Mouse (Mus musculus) neural tube, embryonic 15.5 days (tissue): ENCODE measurements around the gene Tymp. TPM values are rescaled to one million over a fixed set of nuclear protein-coding genes. Genes with fewer than 3 reads are reported as not detected.
A peak's percentile ranks its signal among the peaks of the same experiment; 100 is the strongest.

Experiments used
- ATAC-seq: fragments of 200-750 bp; cut with Nextera tagmentation; 2 replicates; pipeline ENCODE4 v1.8.0; 2017; ENCODE audit warnings: mild to moderate bottlenecking, moderate TSS enrichment, moderate library complexity; ENCODE audit not compliant: low FRiP score
- H3K27ac ChIP-seq: fragments of 300-500 bp; sonication (generic); replicated peaks from 2 replicates; pipeline ENCODE4 v1.5.1; 2015; ENCODE audit warnings: mild to moderate bottlenecking, inconsistent platforms
- H3K27me3 ChIP-seq: fragments of 300-500 bp; sonication (generic); replicated peaks from 2 replicates; pipeline ENCODE4 v1.6.1; 2015; ENCODE audit warnings: inconsistent platforms
- H3K36me3 ChIP-seq: fragments of 300-500 bp; sonication (generic); 2 replicates; pipeline ENCODE4 v1.6.1; 2015; ENCODE audit warnings: inconsistent platforms
- H3K4me1 ChIP-seq: fragments of 300-500 bp; sonication (generic); 2 replicates; pipeline ENCODE4 v1.6.1; 2015; ENCODE audit warnings: inconsistent platforms
- H3K4me2 ChIP-seq: fragments of 300-500 bp; sonication (generic); 2 replicates; pipeline ENCODE4 v1.6.1; 2015; ENCODE audit warnings: inconsistent platforms, mild to moderate bottlenecking, moderate library complexity
- H3K4me3 ChIP-seq: fragments of 300-500 bp; sonication (generic); replicated peaks from 2 replicates; pipeline ENCODE4 v1.5.1; 2015; ENCODE audit warnings: mild to moderate bottlenecking, inconsistent platforms
- H3K9ac ChIP-seq: fragments of 300-500 bp; sonication (generic); replicated peaks from 2 replicates; pipeline ENCODE4 v1.6.1; 2015; ENCODE audit warnings: mild to moderate bottlenecking, inconsistent platforms
- H3K9me3 ChIP-seq: fragments of 300-500 bp; sonication (generic); replicated peaks from 2 replicates; pipeline ENCODE4 v1.6.1; 2016; ENCODE audit warnings: inconsistent platforms
- WGBS: fragments of 180-500 bp; shearing (Covaris S2); methylation state at CpG from one replicate; pipeline ENCODE4 v1.1.7; 2015; ENCODE audit warnings: mixed read lengths; 5-methylcytosine and 5-hydroxymethylcytosine counted together
- polyA plus RNA-seq: library from polyadenylated mRNA; unstranded; fragments of >200 nt; fragmentation: Nextera tagmentation; extraction: Ambion mirVana; gene quantifications from 2 replicates; pipeline ENCODE4 v1.2.1, GENCODE M21; 2015

Tymp gene
- polyA plus RNA-seq, 1 experiment from 2014 or later, result 2.6 TPM

DNA sequence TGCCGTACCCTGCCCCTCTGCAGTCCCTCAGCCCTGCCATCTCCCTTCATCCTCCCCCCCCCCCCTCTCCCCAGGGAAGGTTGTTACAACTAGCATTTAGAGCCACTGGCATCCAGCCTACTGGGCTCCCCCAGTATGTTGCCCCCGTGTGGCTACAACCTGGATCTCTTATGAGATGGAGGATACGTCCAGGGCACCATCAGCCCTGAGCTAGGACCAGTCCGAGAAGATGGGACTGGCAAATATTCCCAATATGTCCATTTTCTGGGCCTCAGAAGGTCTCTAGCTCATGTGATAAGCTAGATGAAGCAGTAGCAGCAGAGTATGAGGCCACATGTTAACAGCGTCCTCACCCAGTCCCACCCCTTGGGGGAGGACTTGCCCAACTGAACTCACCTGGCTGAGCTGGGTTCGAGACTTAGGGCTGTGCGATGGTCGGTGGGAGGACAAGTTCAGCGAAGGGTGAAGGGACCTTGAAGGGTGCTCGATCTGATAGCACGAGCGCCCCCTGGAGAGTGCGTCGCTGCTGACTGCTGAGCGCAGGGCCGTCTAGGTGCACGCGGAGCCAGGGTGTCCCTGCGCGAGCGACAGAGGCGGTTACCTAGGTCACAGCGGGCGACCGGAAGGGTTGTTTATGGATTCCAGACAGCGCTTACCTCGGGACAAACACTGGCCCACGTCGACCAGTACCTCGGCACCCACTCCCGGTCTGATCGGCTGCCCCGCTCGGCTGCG is 3.6 kb downstream of the Tymp start:
- H3K36me3 ChIP-seq, result peaks cover 45% of the 10 kb centered on the region
- H3K27me3 ChIP-seq, result peaks cover 25% of the 10 kb centered on the region
- peaks cover 23% of the 10 kb centered on the region for H3K4me1 ChIP-seq
- ATAC-seq, result peak; percentile 86
- H3K4me2 ChIP-seq, result peak overlapping the region; percentile 75
- peak overlapping the region; percentile 96 for H3K27ac ChIP-seq
- H3K9ac ChIP-seq, result peak overlapping the region; percentile 92
- peak overlapping the region; percentile 80 for H3K4me3 ChIP-seq
- 1% methylated on average over 35 of the region's 35 CpGs for WGBS
- no peaks in the 10 kb centered on the region for H3K9me3 ChIP-seq

DNA sequence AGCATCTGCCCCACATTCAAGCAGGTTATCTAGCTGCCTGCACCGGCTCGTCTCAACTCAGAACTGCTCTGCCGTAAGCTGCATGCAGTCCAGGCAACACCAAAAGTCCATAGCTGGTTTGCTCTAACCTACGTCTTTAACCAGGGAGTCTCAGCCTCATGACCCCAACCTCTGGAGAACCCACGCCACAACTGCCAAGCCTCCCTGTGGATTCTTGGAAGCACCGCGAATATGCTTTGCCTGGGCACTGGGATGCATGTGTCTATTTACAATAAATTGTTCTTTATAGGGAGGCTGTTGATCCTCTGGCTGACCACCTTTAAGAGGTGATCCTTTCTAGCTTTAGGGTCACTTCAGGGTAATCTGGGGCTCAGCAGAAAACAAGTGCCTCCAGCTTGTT is 4.3 kb downstream of the Tymp start:
- peak overlapping the region; percentile 80 for H3K4me3 ChIP-seq
- no peaks in the 10 kb centered on the region for H3K9me3 ChIP-seq
- 89% methylated on average over 7 of the region's 7 CpGs for WGBS
- H3K4me2 ChIP-seq, result peak overlapping the region; percentile 75
- no peak for ATAC-seq
- peaks cover 18% of the 10 kb centered on the region for H3K27me3 ChIP-seq
- H3K27ac ChIP-seq, result no peak overlapping the region
- H3K36me3 ChIP-seq, result peaks cover 52% of the 10 kb centered on the region
- no peak overlapping the region for H3K9ac ChIP-seq
- H3K4me1 ChIP-seq, result peaks cover 20% of the 10 kb centered on the region

DNA sequence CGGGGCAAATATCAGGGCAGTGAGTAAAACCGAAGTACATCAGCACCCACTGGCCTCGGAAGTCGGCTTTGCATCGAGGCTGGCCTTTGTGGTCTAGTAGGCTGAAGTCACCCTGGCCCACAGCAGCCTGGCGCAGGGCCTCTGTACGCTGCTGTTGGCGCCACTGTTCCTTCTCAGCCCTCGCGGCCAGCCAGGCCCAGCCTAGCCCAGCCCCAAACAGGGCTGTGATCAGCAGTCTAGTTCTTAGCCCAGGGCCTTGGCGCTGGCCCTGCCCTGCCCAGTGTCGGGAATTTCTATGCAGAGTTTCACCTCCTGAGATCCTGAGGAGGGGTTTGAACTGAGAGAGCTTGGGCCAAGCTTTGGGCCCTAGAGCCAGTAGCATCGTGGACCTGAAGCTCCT is 4.8 kb downstream of the Tymp start:
- Histone ChIP-seq H3K36me3 (peaks cover 57% of the 10 kb centered on the region), H3K27me3 (peaks cover 13% of the 10 kb centered on the region), H3K27ac (no peak overlapping the region), H3K4me3 (no peak overlapping the region), H3K4me1 (peaks cover 20% of the 10 kb centered on the region), H3K9ac (no peak overlapping the region), H3K9me3 (no peaks in the 10 kb centered on the region), H3K4me2 (no peak overlapping the region)
- no peak for ATAC-seq
- 92% methylated on average over 13 of the region's 13 CpGs for WGBS

DNA sequence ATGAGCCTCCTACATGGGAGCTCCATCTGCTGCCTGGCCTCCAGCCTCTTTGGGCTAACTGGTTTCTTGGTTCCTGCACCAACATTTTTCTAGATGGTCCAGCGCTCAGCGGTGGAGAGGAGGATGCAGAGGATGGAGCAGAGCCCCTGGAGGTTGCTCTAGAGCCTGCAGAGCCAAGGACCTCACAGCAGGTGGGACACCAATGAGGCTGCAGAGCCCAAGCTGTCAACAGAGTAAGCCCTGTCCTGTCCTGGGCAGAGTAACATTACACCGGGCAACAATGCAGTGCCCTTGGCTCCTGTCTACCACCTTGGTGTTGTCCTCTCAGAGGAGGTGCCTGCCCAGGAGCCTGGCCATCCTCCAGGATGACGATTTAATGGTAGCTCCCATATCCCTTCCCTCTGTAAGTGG is 11.7 kb downstream of the Tymp start:
- no peak overlapping the region for H3K4me3 ChIP-seq
- peaks cover 96% of the 10 kb centered on the region for H3K36me3 ChIP-seq
- H3K27me3 ChIP-seq, result no peaks in the 10 kb centered on the region
- 95% methylated on average over 4 of the region's 4 CpGs for WGBS
- H3K4me2 ChIP-seq, result no peak overlapping the region
- H3K4me1 ChIP-seq, result no peaks in the 10 kb centered on the region
- H3K9me3 ChIP-seq, result no peaks in the 10 kb centered on the region
- no peak for ATAC-seq
- no peak overlapping the region for H3K9ac ChIP-seq
- H3K27ac ChIP-seq, result no peak overlapping the region

DNA sequence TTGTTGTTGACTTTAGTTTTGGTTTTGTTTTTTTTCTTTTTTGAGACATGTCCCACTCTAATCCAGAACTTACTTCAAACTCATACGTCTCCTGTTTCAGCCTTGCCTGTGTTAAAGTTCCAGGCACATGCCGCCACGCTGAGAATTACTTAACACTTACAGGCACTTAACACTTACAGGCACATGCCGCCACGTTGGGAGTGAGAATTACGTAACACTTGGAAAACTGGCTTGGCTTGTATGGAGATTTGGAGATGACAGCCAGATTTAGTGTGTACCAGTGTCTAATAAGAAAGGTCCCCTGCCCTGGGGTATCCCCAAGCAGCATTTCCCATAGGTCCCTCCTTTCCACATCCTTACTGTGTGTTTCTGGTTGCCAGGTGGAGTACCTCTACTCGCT is 13.8 kb downstream of the Tymp start:
- H3K9ac ChIP-seq, result no peak overlapping the region
- H3K4me2 ChIP-seq, result no peak overlapping the region
- H3K27me3 ChIP-seq, result no peaks in the 10 kb centered on the region
- peaks cover 8% of the 10 kb centered on the region for H3K4me1 ChIP-seq
- 94% methylated on average over 7 of the region's 7 CpGs for WGBS
- H3K9me3 ChIP-seq, result no peaks in the 10 kb centered on the region
- ATAC-seq, result no peak
- no peak overlapping the region for H3K27ac ChIP-seq
- peaks cover 76% of the 10 kb centered on the region for H3K36me3 ChIP-seq
- no peak overlapping the region for H3K4me3 ChIP-seq

DNA sequence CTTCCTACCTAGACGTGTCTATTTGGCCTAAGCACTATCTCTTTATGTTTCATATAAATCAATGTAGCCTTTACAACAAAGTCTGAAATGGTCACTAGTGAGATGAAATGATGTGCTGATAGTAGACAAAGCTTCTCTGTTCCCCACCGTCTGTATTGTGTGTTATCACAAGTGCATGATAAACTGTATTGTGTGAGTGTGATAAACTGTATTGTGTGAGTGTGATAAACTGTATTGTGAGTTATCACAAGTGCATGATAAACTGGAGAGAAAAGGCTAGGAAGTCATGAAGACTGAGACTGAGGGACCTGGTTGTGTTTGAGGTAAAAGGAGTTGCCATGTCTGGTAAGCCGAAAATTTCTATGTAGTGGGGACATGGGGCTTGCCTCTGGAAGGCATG is 18.1 kb downstream of the Tymp start:
- ATAC-seq, result no peak
- Histone ChIP-seq H3K27me3 (no peaks in the 10 kb centered on the region), H3K27ac (no peak overlapping the region), H3K4me2 (no peak overlapping the region), H3K9me3 (no peaks in the 10 kb centered on the region), H3K36me3 (peaks cover 33% of the 10 kb centered on the region), H3K4me3 (no peak overlapping the region), H3K4me1 (peaks cover 38% of the 10 kb centered on the region), H3K9ac (no peak overlapping the region)
- WGBS, result 86% methylated on average over 3 of the region's 3 CpGs

DNA sequence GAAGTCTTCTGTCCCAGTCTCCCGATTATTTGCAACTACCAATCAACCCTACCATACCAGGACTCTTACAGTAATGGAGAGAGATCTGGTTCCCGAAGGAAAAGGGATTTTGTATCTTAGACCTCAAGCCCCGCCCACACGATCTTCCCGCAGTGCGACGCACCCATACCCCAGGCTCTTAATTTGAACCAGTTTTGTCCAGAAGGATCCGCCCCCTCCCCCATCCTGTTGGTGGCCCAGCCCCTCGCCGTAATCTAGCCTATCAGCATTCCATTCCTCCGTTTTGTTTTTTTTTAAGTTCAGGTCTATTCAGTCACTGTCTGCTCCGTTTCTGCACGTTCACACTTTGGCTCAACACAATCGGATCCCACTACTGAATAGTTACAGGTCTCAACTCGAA is 20.5 kb downstream of the Tymp start:
- under 1% methylated on average over 15 of the region's 15 CpGs for WGBS
- peak; percentile 43 for ATAC-seq
- H3K36me3 ChIP-seq, result peaks cover 32% of the 10 kb centered on the region

DNA sequence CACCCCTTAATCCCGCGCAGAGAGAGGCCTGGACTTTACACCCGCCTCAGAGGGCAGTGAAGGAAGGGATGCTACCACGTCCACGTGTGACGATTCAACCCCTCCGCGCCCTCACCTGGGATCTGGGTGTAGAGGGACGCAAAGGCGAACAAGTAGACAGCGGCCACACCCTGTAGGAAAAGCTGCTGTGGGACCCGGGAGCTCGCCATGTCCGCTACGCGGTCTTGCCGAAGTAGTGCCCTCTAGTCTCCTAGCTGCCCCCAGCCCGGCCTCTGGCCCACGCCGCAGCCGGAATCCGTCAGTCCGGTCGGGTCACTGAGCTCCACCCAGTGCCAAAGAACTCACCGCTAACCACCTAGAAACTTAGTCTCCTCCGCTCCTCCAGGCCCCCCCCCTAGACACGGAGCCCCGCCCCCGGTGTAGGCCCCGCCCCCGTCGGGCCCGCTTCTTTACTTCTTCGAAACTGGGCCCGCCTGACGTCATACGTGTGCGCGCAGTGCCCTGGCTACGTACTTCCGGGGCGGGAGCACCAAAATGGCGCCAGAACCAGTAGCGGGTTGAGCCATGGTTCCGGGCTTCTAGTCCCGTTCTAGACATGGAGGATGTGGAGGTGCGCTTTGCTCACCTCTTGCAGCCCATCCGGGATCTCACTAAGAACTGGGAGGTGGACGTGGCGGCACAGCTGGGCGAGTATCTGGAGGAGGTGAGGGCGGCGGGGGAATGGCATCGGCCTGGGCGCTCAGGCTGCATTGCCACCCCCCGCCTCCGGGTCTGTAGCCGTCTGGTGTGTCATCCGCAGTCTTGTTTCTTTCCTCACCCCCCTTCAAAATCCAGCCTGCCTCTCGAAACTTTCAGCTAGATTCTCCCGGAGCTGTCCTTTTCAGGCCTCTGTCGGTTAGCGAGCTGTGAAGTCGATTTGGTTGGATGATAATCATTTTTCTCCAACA is 21.3 kb downstream of the Tymp start, which contains the start of the genes Lmf2 and Ncaph2:
Lmf2 (minus strand) TSS at position 419 of the 947 bp plus-strand sequence.
Ncaph2 (plus strand) TSS at position 479 of the 947 bp plus-strand sequence.
- Histone ChIP-seq H3K4me3 (peak within 1 kb of the TSS; percentile 65), H3K36me3 (peaks cover 32% of the 10 kb centered on the region), H3K9me3 (no peaks in the 10 kb centered on the region), H3K27me3 (no peaks in the 10 kb centered on the region), H3K27ac (peak within 1 kb of the TSS; percentile 88), H3K4me2 (peak within 1 kb of the TSS; percentile 86), H3K4me1 (peaks cover 38% of the 10 kb centered on the region), H3K9ac (peak within 1 kb of the TSS; percentile 76)
- peak; percentile 91 for ATAC-seq
- WGBS, result under 1% methylated on average over 63 of the region's 64 CpGs

More for the DNA sequence above, 20.5 kb downstream of the Tymp start:
- Histone ChIP-seq H3K27ac (peak overlapping the region; percentile 88), H3K4me2 (peak overlapping the region; percentile 86), H3K4me1 (peaks cover 38% of the 10 kb centered on the region), H3K27me3 (no peaks in the 10 kb centered on the region), H3K4me3 (peak overlapping the region; percentile 65), H3K9ac (peak overlapping the region; percentile 76), H3K9me3 (no peaks in the 10 kb centered on the region)

DNA sequence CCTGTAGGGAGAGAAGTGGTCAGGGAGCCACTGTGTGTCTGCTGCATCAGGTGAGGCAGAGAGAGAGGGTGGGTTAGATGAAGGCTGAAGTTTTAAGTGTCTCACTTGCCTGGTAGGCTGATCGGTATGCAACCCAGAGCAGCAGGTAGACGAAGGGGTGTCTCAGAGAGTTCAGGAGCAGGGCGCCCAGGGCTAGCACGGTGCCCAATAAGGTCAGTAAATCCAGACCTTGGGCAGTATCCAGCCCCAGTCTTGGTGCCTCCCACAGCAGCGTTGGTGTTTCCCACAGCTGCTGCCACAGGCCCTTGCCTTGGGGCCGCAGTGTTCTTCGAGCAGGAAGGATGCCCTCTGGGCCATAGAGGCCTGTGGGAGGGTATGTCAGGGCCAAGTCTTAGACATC is 22.4 kb downstream of the Tymp start:
- no peaks in the 10 kb centered on the region for H3K9me3 ChIP-seq
- peak overlapping the region; percentile 76 for H3K9ac ChIP-seq
- peaks cover 35% of the 10 kb centered on the region for H3K36me3 ChIP-seq
- H3K4me2 ChIP-seq, result peak overlapping the region; percentile 86
- H3K4me3 ChIP-seq, result peak overlapping the region; percentile 65
- 0 out of 2 replicates have a peak, but pooled peaks have one; percentile 11 for ATAC-seq
- no peak overlapping the region for H3K27ac ChIP-seq
- peaks cover 38% of the 10 kb centered on the region for H3K4me1 ChIP-seq
- 81% methylated on average over 7 of the region's 7 CpGs for WGBS
- H3K27me3 ChIP-seq, result no peaks in the 10 kb centered on the region

DNA sequence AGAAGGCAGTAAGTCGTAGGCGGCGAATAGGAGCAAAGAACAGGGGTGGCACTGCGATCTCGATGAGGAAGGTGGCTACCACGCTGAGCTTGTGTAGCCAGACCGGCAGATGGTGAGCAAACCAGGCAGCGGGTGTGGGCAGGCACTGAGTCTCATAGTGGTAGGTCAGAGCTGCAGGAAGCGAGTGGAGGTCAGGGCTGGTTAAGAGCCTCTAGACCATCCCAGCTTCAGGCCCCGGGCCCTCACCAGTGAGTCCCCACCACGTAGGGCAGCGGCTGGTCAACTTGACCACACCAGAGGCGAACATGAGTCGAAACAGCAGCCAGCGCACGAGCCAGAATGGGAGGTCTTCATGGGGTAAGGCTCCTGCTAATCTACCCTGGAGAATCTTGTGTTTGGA is 23.0 kb downstream of the Tymp start:
- no peak overlapping the region for H3K9ac ChIP-seq
- H3K27ac ChIP-seq, result no peak overlapping the region
- peaks cover 33% of the 10 kb centered on the region for H3K4me1 ChIP-seq
- 95% methylated on average over 16 of the region's 16 CpGs for WGBS
- H3K36me3 ChIP-seq, result peaks cover 35% of the 10 kb centered on the region
- H3K4me2 ChIP-seq, result no peak overlapping the region
- no peaks in the 10 kb centered on the region for H3K9me3 ChIP-seq
- ATAC-seq, result no peak
- H3K27me3 ChIP-seq, result no peaks in the 10 kb centered on the region
- H3K4me3 ChIP-seq, result no peak overlapping the region

DNA sequence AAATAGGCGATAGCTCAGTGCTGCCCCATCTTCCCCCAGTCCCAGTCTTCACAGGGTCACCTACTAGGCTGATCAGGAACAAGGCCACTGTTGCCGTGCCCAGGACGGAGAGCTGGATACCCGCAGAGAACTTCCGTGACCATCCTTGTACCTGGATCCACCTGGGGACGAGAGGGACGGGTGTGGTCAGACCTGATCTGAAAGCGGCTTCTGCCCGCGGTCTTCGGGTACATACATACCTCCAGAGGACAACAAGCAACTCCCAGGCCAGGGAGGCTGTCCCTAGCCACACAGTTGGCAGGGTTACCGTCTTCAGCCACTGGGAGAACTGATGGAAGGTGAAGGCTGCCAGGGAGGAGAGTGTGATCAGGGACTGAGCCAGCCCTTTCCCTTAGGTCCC is 24.0 kb downstream of the Tymp start:
- no peaks in the 10 kb centered on the region for H3K9me3 ChIP-seq
- peaks cover 28% of the 10 kb centered on the region for H3K4me1 ChIP-seq
- no peak overlapping the region for H3K4me3 ChIP-seq
- H3K9ac ChIP-seq, result no peak overlapping the region
- no peak for ATAC-seq
- H3K27me3 ChIP-seq, result no peaks in the 10 kb centered on the region
- no peak overlapping the region for H3K4me2 ChIP-seq
- H3K36me3 ChIP-seq, result peaks cover 35% of the 10 kb centered on the region
- no peak overlapping the region for H3K27ac ChIP-seq
- WGBS, result 96% methylated on average over 12 of the region's 12 CpGs
